Mouse (Mus musculus) limb, embryonic 14.5 days (tissue): ENCODE results near the gene Mroh7. TPM values are rescaled to one million over a fixed set of nuclear protein-coding genes. Genes with fewer than 3 reads are reported as not detected.
"Not testable (repeated sequence)": the region's sequence is repeated elsewhere in the genome, so short reads cannot be mapped to it uniquely, and the experiment has no call there.

ENCODE experiments used
- ATAC-seq: fragments of 200-750 bp; cut with Nextera tagmentation; 2 replicates; pipeline ENCODE4 v1.8.0; 2017; ENCODE audit warnings: low read depth, moderate number of reproducible peaks, moderate TSS enrichment; ENCODE audit not compliant: low FRiP score
- DNase-seq: peaks from one replicate; pipeline ENCODE4 v3.0.0-alpha.2; 2015; ENCODE audit warnings: low spot score
- H3K27ac ChIP-seq: fragments of 300-500 bp; sonication (generic); replicated peaks from 2 replicates; pipeline ENCODE4 v1.5.1; 2014; ENCODE audit warnings: low read depth, mild to moderate bottlenecking, low read length, moderate library complexity, mixed read lengths
- H3K27me3 ChIP-seq: fragments of 300-500 bp; sonication (generic); 2 replicates; pipeline ENCODE4 v1.6.1; 2014; ENCODE audit warnings: low read length, mixed read lengths; ENCODE audit not compliant: control insufficient read depth, insufficient read depth
- H3K36me3 ChIP-seq: fragments of 300-500 bp; sonication (generic); 2 replicates; pipeline ENCODE4 v1.6.1; 2014; ENCODE audit warnings: mild to moderate bottlenecking, low read length, moderate library complexity, mixed read lengths; ENCODE audit not compliant: control insufficient read depth, insufficient read depth
- H3K4me1 ChIP-seq: fragments of 300-500 bp; sonication (generic); 2 replicates; pipeline ENCODE4 v1.6.1; 2014; ENCODE audit warnings: antibody characterized with exemption, low read length, mixed read lengths; ENCODE audit not compliant: control insufficient read depth, insufficient read depth
- H3K4me2 ChIP-seq: fragments of 300-500 bp; sonication (generic); replicated peaks from 2 replicates; pipeline ENCODE4 v1.6.1; 2014; ENCODE audit warnings: low read depth, mild to moderate bottlenecking, low read length, moderate library complexity; ENCODE audit not compliant: severe bottlenecking
- H3K4me3 ChIP-seq: fragments of 300-500 bp; sonication (generic); replicated peaks from 2 replicates; pipeline ENCODE4 v1.5.1; 2014; ENCODE audit warnings: low read length
- H3K9ac ChIP-seq: fragments of 300-500 bp; sonication (generic); 2 replicates; pipeline ENCODE4 v1.6.1; 2014; ENCODE audit warnings: mild to moderate bottlenecking, low read depth, low read length, moderate library complexity; ENCODE audit not compliant: severe bottlenecking
- H3K9me3 ChIP-seq: fragments of 300-500 bp; sonication (generic); 2 replicates; pipeline ENCODE4 v1.6.1; 2016; ENCODE audit warnings: low read length; ENCODE audit not compliant: control insufficient read depth
- POLR2A ChIP-seq: fragments of 200-500 bp; IDR thresholded peaks from 2 replicates; pipeline ENCODE4 v1.8.0; 2012; ENCODE audit warnings: inconsistent platforms, mild to moderate bottlenecking, moderate library complexity, borderline replicate concordance; ENCODE audit not compliant: insufficient read depth, insufficient read length; ENCODE audit errors: extremely low read depth
- WGBS: fragments of 180-500 bp; shearing (Covaris S2); extraction: QIAGEN DNeasy Blood & Tissue Kit; methylation state at CpG from one replicate; pipeline ENCODE4 v1.1.7; 2014; 5-methylcytosine and 5-hydroxymethylcytosine counted together
- polyA plus RNA-seq, 2 experiments: library from polyadenylated mRNA; depleted of rRNA in 1 of 2; stranded (reverse) in 1 of 2; unstranded in 1 of 2; fragments of >200 nt; fragmentation: Nextera tagmentation in 1 of 2; extraction: Ambion mirVana in 1 of 2; gene quantifications; 2 replicates each; pipeline versions ENCODE4 v1.2.1 to v1.2.3; 2012 to 2014

Gene Mroh7
- polyA plus RNA-seq, 2 experiments: 0.63 to 2.8 TPM

GRCm38 (mm10) chr4:106745862-106746261 is 15.1 kb upstream of the Mroh7 start:
- no peaks in the 10 kb centered on the region for H3K27me3 ChIP-seq
- no peak for TF ChIP-seq POLR2A

DNA sequence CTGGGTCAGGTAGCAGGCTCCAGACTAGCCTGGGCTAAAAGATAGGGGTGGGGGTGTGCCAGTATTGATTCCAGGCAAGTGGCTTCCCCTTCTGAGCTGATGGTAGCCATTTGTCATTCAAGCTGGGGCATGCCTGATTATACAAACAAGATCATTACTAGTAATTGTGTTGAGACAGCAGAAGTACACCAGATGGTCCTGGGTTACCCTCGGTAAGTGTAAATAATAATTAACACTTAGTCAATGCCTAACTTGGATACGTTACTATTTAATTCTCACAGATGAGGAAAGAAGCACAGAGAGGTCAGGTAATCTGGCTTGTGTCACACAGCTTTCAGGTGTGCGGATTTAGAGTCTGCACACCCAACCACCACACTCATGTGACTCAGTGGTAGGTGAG is 7.2 kb upstream of the Mroh7 start:
- no peaks in the 10 kb centered on the region for H3K9me3 ChIP-seq
- H3K4me2 ChIP-seq: no peak overlapping the region
- H3K4me1 ChIP-seq: no peaks in the 10 kb centered on the region
- no peak for TF ChIP-seq POLR2A
- DNase-seq: no peak
- H3K4me3 ChIP-seq: no peak overlapping the region
- no peak overlapping the region for H3K9ac ChIP-seq
- no peak overlapping the region for H3K27ac ChIP-seq
- H3K27me3 ChIP-seq: no peaks in the 10 kb centered on the region
- no peak for ATAC-seq
- H3K36me3 ChIP-seq: no peaks in the 10 kb centered on the region
- WGBS: 63% methylated on average over 3 of the region's 3 CpGs

More at GRCm38 (mm10) chr4:106745862-106746261, 15.1 kb upstream of the Mroh7 start:
- Histone ChIP-seq H3K9me3 (no peaks in the 10 kb centered on the region), H3K9ac (no peak overlapping the region), H3K4me1 (no peaks in the 10 kb centered on the region), H3K36me3 (no peaks in the 10 kb centered on the region), H3K4me3 (no peak overlapping the region), H3K27ac (no peak overlapping the region), H3K4me2 (no peak overlapping the region)
- WGBS: 84% methylated on average over 7 of the region's 7 CpGs
- ATAC-seq (no peak), DNase-seq (no peak)

GRCm38 (mm10) chr4:106736884-106737283 is 6.2 kb upstream of the Mroh7 start:
- 25% methylated on average over 1 of the region's 1 CpGs for WGBS
- not testable (repeated sequence) for H3K4me3 ChIP-seq, H3K4me1 ChIP-seq, H3K27ac ChIP-seq, DNase-seq, H3K9me3 ChIP-seq, H3K36me3 ChIP-seq, H3K4me2 ChIP-seq, H3K27me3 ChIP-seq, ATAC-seq, H3K9ac ChIP-seq

DNA sequence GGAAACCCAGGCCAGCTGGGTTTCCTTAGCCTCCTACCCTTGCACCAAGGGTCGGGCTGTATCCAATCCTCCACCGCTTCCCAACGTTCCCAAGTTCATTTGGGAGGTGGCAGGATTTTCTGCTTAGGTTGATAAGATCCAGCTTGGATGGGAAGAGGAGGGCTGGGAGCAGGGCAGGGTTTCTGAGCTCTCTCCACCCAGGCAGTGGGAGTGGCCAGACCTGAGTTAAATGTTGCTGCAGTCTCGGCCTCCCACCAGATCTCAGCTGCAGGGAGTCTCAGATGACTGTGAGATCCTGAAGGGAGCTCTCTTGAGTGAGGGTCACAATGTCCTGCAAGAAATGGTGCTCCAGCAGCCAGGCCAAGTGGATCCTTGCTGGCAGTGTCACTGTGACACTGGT is 2.9 kb upstream of the Mroh7 start, which contains the start of gene Fam151a:
Gene Fam151a (plus strand): TSS at position 254 of the 400 bp plus-strand sequence.
- no peak within 1 kb of the TSS for H3K9ac ChIP-seq
- WGBS: 50% methylated on average over 4 of the region's 4 CpGs

GRCm38 (mm10) chr4:106720631-106721030 is 10.1 kb downstream of the Mroh7 start:
- 77% methylated on average over 4 of the region's 4 CpGs for WGBS
- Histone ChIP-seq H3K36me3 (no peaks in the 10 kb centered on the region), H3K27me3 (no peaks in the 10 kb centered on the region), H3K4me3 (no peak overlapping the region), H3K4me1 (no peaks in the 10 kb centered on the region), H3K27ac (no peak overlapping the region), H3K9ac (no peak overlapping the region), H3K9me3 (no peaks in the 10 kb centered on the region), H3K4me2 (no peak overlapping the region)
- ATAC-seq (no peak), DNase-seq (no peak)
- no peak for TF ChIP-seq POLR2A

More for the DNA sequence above, 2.9 kb upstream of the Mroh7 start, which contains the start of gene Fam151a:
- no peak within 1 kb of the TSS for H3K27ac ChIP-seq
- H3K4me3 ChIP-seq: no peak within 1 kb of the TSS
- TF ChIP-seq POLR2A: no peak
- H3K27me3 ChIP-seq: no peaks in the 10 kb centered on the region
- no peaks in the 10 kb centered on the region for H3K9me3 ChIP-seq
- ATAC-seq (no peak), DNase-seq (no peak)
- H3K4me2 ChIP-seq: no peak within 1 kb of the TSS
- no peaks in the 10 kb centered on the region for H3K4me1 ChIP-seq
- no peaks in the 10 kb centered on the region for H3K36me3 ChIP-seq

DNA sequence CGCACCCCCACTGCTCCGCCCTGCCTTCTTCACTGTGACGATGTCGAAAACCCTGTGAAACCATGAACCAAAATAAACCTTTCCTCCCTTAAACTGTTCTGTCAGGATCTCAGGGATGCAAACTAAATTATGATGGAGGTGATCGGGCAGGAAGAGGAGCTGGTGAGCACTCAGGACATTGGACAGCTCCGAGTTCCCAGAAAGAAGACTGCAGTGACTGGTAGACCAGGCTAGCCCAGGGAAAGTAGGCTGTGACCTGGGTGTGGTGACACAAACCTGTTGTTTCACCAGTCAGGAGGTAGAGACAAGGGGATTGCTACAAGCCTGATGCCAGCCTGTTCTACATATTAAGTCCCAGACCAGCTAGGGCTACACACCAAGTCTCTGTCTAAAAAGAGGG is 17.1 kb downstream of the Mroh7 start:
- Histone ChIP-seq H3K27me3 (no peaks in the 10 kb centered on the region; the same call in 1 of the 2 replicates), H3K4me3 (no peak overlapping the region), H3K4me1 (no peaks in the 10 kb centered on the region), H3K27ac (no peak overlapping the region), H3K4me2 (no peak overlapping the region), H3K9ac (no peak overlapping the region), H3K9me3 (no peaks in the 10 kb centered on the region), H3K36me3 (no peaks in the 10 kb centered on the region)
- ATAC-seq (no peak), DNase-seq (no peak)
- WGBS: 90% methylated on average over 6 of the region's 6 CpGs
- no peak for TF ChIP-seq POLR2A
